Mouse (Mus musculus) kidney, adult 11 months (tissue): ENCODE measurements around the gene Birc5.

Experiments used
- DNase-seq: peaks from one replicate; pipeline ENCODE4 v3.0.0; 2022

The Birc5 gene

DNA sequence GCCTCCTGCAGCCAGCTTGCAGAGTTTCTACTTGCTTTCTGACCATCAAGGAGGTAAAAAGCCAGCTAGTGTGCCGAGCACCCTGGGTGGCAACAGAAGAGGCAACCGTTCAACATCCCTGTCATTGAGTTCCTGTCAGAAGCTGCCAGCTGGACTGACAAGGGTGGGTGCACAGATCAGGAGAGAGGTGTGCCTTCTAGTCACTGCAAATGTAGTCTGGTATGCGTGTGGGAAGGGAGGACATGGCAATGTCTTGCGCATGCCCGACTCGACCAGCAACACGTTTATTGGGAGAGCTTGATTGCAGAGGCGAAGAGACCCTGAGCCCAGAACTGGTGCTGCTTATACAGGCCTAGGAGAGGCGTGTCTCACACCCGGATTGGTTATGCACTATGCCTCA lies 8.4 kb downstream of the Birc5 start:
- no peak for DNase-seq

DNA sequence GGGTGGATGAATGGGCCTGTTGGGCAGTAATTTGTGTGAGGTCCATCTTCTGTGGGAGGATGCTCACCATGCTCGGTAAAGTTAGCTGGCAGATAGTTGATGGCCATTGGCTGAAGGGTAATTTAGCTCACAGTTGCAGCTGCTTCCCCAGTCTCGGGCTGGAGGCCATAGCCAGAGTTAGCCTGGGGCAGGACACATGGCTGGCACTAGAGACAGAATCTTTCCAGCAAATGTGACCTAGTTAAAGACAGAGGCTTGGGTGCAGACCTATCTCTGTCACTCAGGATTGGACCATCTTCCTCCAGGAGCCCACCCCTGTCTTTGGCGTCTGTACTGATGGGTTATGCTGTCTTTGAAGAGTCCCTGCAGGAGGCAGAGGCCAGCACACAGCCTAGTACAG lies 9.3 kb downstream of the Birc5 start:
- DNase-seq = no peak

DNA sequence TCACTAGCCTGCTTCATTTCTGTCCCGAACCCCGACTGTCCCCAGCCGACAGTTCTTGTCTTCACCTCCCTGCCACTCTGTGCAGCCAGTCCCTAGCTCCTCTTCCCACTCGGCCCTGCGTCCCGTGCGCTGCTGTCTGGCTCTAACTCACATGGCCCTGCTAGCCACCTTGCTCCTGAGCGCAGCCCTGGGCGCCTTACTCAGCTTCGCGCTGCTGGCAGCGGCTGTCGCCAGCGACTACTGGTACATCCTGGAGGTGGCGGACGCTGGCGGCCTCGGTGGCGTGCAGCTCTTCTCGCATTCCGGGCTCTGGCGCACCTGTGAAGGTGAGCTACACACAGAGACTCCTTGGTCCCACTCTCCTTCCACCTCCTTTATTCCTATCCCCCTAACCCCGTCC lies 11.6 kb downstream of the Birc5 start, which contains the start of gene Tmem235:
Tmem235 (plus strand) TSS at position 152 of the 400 bp plus-strand sequence.
- no peak for DNase-seq

DNA sequence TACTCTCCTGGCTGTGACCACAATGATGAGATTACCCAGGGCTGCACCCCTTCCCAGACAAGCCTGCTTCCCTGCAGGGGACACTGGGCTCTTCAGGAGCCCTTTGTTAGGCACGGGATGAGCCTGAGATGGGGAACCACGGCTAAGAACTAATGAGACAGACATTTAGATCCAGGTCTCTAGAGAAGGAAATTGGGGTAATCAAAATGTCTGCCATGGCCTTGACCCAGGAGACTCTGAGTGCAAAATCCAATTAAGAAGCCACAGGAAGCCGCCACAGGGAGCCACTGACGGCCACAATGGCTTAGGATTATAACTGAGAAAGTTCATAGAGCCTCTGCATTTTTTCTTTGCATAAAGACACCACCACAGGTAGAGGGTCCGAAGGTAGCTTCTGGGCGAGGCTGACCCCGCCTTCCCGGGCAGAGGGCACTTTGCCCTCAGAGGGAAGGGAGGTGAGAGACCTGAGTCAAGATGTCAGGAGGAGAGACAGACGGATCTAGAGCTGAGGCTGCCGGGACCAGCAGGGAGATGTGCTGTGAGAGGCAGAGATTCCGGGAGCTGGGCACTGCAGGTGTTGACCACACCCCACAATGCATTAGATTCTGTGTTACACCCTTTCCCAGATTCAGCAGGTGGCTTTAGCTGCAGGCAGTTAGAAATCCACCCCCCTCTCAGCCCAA lies 14.3 kb downstream of the Birc5 start:
- peak; percentile 72 for DNase-seq

DNA sequence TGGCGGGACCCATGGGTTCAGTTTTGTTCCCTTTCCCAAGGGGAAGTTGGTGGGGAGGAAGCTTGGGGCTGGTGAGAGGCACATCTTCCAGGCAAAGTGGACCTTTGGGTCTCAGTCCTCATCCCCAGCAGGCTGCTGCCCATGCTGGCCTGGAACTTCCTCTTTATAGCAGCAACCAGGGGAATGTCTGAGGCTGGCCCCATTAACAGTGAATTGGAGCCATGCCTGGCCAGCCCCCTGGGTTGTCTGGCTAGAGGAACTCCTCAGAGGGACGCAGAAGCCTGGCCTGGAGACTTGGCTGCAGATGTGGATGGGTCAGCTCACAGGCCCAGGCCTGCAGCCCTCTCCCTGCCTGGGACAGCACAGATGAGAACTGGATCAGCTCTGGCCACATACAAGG lies 15.8 kb downstream of the Birc5 start:
- no peak for DNase-seq

- DNase-seq = peak; percentile 54
Observed at GRCm38 (mm10) chr11:117865988-117866387, 16.9 kb downstream of the Birc5 start.

- DNase-seq = peak; percentile 62
Observed at GRCm38 (mm10) chr11:117870688-117871365, 21.8 kb downstream of the Birc5 start.

- no peak for DNase-seq
Observed at GRCm38 (mm10) chr11:117871376-117871775, 22.3 kb downstream of the Birc5 start.

DNA sequence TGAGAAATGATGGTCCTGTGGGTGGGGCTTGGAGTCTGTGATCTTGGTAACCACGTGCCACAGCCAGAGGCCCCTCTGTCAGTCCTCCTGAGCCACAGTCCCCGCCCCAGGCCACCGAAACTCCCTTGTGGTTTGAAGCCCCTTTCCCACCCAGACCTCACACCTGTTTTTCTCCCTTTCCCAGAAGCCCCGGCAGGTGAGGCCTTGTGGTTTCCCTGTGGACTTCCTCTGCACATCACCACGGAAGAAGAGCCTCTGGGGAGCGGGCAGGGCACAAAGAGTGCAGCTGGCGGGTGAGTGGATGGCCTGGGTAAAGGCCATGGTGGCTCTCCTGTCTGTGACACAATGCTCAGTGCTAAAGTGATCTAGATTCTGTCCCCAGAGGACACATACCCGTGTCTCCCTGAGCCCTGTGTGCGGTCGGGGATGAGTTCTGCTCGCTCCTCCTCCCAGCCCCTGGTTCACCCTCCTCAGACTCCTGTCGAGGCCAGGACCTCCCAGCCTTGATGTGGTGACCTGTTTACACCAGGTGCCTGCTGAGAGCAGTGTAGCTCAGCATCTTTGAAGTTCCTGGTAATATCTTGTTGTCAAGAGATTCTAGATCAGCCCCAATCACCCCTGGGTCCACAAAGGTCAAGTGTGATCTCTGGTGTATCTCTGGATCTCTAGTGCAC lies 23.0 kb downstream of the Birc5 start:
- DNase-seq = no peak

GRCm38 (mm10) chr11:117872861-117873608 lies 24.0 kb downstream of the Birc5 start, which contains the start of gene Tha1:
TSS of gene Tha1 (minus strand) at chr11:117873481.
- DNase-seq = peak; percentile 82

GRCm38 (mm10) chr11:117874419-117874818 lies 25.4 kb downstream of the Birc5 start:
- DNase-seq = no peak

- no peak for DNase-seq
Observed at GRCm38 (mm10) chr11:117875681-117876080, 26.6 kb downstream of the Birc5 start.

DNA sequence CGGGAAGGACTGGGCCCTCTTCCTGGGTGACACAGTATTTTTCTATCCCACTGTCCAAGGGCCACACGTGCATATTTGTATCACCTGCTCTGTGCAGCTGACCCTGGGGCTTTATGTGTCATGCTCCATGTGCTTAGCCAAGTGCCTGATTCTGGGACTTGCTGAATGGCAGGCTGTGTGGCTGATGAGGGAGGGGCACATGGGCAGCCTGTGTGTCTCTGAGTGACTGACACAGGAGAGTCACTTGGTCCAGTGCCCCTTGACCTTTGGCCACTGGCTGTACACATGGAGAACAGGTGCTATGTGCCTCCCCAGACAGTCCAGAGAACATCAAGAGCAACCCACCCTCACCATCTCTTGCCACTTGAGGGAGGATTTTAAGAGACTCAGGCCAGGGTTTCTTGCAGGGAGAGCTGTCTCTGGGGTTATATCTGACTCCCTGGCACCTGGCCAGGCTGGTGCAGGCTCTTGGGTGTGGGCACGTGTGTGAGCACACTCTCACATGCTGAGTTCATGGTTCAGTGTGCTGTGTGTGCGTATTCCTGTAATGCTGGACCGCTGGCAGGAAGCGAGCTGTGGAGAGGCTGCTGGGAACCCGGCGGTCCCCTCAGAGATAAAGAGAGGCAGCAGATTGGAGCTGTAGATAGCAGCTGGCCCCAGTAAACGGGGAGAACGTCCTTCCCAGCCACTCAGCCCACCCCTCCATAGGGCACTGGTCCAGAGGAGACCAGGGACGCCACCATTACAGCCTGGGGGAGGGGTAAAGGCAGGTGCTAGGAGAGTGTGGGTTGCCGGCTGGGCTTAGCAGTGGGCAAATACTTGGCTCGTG lies 29.1 kb downstream of the Birc5 start:
- no peak for DNase-seq

DNA sequence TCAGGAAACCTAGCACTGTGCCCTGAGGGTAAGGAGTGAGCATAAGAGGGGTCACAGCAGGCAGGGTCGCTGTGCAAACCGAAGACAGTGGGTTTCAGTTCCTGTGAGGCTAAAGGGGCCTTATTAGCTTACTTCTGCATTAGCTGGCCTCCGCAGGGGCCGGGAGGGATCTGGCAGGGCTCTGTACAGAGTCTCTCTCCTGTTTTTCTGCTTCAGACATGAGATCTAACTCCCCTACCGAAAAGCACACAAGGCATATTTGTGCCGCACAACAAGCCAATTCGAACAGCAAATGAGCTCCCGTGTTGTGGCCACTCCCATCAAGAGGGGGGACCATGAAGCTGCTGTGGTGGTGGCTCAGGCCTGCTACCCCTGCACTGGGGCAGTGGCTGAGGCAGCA lies 29.8 kb downstream of the Birc5 start:
- DNase-seq = no peak

GRCm38 (mm10) chr11:117879676-117880075 lies 30.6 kb downstream of the Birc5 start:
- DNase-seq = no peak

DNA sequence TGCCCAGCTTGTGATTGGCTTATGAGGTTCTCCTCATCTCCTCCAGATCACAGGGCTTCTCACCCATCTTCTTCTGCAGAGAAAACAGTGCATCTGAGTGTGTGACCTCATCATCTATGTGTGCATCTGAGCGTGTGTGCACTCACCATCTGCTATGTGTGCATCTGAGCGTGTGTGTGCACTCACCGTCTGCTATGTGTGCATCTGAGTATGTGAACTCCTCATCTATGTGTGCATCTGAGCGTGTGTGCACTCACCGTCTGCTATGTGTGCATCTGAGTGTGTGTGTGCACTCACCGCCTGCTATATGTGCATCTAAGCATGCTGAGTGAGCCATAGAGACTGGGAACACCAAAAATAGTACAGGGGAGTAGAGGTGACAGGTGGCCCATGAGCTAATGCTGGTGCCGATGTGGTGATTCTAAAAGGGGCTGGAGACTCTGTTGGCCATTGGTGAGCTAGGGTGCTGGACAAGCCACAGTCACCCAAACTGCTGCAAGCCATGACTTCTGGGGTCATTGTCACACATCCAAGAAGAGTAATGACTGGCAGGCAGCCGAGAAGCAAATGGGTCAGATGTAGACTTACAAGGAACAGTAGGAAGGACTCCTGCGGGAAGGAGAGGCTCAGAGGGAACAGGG lies 31.4 kb downstream of the Birc5 start:
- DNase-seq = no peak

DNA sequence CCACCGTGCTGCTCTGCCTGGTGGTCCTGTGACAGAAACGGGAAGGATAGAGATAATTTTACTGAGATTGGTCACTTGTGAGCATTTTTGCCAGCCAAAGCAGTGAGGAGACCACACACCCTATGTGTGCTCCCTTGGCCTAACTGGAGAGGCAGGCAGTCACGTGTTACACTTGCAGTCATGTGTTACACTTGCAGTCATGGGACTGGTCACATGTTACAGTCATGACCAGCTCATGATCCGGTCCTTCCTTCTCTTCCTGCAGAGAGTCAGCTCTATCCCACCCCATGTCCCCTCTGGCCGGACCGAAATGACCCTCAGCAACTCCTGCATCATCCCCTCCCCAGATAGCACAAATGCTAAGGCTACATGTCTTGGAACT lies 31.9 kb downstream of the Birc5 start:
- DNase-seq = no peak

DNA sequence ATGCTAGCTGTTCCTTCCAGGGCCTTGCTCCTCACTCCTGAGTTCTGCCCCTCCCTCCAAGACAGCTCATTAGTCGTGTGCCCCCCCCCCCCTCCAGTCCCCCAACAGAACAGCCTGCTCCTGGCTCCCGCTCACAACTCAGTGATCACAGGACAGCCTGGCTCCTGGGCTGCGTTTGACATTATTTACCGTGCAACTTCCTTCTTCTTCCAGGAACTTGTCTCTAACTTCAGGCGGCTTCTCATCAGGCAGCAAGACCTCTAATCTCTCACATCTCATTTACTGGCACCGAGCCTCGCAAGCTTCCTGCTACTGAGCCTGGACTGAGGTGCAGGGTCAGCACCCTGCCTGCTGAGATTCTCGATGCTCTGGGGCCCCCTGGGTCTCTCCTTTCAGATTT lies 32.7 kb downstream of the Birc5 start:
- DNase-seq = peak; percentile 59

GRCm38 (mm10) chr11:117882208-117882607 lies 33.2 kb downstream of the Birc5 start:
- DNase-seq = no peak

DNA sequence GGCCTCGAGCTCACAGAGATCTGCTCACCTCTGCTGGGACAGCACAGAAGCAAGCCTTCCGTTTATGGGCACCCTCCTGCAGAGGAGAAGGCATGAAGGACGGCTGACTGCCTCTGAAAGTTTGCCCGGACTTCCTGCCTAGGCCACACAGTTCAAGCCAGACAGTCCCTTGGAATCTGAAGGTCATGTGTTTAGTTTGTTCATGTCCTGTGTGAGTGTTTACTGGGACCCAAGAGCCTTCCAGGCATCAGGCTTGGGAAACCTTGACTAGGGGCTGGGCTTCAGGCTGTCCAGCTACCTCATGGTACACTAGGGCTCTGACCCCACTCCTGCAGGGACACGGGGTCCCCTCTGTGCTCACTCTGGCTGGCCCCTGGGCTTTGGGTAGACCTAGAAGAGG lies 36.9 kb downstream of the Birc5 start:
- no peak for DNase-seq

DNA sequence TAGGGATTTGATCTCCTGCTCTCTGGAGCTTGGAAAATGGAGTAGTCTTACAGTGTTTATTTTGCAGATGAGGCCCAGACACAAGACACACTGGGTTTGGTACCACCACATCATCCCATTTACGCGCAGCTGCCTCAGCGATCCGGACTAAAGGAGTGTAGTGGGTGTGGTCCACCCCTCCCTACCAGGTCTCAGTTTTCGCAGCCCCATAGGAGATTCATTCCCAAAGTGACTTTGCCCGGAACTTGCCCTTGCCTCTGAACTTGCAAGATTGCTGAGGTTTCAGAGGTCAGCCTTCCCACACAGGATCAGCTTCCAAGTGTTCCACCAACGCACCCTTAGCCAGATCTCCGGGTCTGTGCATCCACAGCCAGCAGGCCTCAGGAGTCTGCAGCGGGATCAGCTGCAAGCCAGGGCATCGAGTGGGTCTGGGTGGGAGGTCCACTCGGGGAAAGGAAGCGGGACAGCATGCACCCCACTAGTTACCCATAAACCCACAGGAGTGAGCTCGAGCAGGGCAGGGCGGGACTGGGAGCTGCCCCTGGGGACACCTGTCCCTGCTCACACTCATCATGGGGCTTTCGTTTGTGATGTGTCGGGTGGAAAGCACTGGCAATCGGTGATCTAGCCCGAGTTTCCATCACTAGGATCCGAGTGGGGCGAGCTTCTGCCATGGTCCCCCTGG lies 39.3 kb downstream of the Birc5 start:
- no peak for DNase-seq
